Mouse (Mus musculus): ENCODE measurements around the gene Gm498. TPM values are rescaled to one million over a fixed set of nuclear protein-coding genes. Genes with fewer than 3 reads are reported as not detected.

Gm498 gene
- total and polyA plus RNA-seq, 2 experiments from 2014 or later, result not detected

DNA sequence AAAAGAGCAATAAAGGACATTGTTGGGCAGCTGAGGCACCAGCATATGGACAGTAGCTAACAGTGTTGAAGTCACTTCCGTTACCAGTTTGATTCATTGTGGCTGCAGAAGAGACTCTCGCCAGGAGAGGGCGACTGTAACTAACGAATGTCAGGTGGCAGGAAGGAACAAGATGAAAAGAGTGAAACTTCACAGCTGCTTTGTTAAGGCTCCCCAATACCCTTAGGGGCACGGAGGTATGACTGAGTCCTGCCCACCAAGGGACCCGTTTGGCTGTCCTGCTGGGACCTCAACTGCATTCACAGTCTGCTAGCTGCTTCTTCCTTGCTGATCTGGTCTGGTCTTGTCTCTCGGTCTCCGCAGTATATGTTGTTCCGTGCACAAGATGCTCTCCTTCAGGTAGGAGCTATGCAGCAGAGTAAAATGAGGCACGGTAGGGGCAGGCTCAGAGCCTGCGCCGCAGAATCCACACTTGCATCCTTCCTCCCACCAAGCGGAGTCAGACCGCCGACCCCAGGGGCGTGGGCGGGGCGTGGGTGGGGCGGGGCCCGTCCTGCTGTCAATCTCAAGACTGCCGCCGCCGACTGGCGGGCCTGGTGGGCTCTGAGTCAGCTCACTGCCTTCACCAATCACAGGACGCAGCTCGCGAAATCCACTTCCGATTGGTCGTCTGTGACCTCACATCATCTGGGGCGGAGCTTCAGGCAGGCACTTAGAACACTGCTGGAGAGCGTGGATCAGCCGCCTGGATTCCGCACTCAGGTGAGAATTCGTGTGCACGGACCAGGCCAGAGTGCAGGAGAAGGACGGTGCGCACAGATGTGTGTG lies 36.9 kb upstream of the Gm498 start:
- H3K9ac ChIP-seq, result peak overlapping the region; percentile 65
- H3K4me2 ChIP-seq (ENCODE audit: low read depth), result peak overlapping the region; percentile 84
- H3K4me1 ChIP-seq (ENCODE audit: insufficient read depth), result peaks cover 30% of the 10 kb centered on the region
- H3K27ac ChIP-seq (ENCODE audit: low read depth, low read length), result peak overlapping the region; percentile 84
- no peaks in the 10 kb centered on the region; the same call in 1 of the 2 replicates for H3K36me3 ChIP-seq (ENCODE audit: insufficient read depth)
- peak; percentile 94 for TF ChIP-seq CTCF (IDR thresholded peaks at IDR 0.05; ENCODE audit: low read depth)
- no peaks in the 10 kb centered on the region for H3K9me3 ChIP-seq (ENCODE audit: low read length)
- peak overlapping the region; percentile 57 for H3K4me3 ChIP-seq (ENCODE audit: low read depth, low read length)
- ATAC-seq (peak; percentile 98), DNase-seq (peak; percentile 99)
- WGBS, result under 1% methylated on average over 37 of the region's 37 CpGs
- no peaks in the 10 kb centered on the region for H3K27me3 ChIP-seq (ENCODE audit: insufficient read depth, low read length)

DNA sequence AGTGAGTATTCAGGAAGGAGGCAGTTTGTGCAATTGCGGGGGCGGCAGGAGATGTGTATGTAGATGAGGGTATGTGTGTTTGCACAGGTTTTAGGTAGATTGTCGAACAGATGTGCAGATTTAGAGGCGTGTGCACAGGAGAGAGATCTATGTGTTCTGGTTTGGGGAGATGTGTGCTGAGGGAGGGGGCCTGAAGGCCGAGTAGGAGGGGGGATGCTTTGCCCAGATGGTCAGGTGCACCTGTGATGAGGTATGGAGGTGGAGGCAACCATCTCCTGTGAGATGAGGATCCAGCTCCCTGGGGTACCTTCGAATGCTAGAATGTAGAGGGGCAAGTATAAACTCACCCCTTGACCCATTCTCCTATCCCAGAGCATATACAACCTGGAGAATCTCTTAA lies 36.2 kb upstream of the Gm498 start:
- WGBS, result 7% methylated on average over 6 of the region's 6 CpGs

DNA sequence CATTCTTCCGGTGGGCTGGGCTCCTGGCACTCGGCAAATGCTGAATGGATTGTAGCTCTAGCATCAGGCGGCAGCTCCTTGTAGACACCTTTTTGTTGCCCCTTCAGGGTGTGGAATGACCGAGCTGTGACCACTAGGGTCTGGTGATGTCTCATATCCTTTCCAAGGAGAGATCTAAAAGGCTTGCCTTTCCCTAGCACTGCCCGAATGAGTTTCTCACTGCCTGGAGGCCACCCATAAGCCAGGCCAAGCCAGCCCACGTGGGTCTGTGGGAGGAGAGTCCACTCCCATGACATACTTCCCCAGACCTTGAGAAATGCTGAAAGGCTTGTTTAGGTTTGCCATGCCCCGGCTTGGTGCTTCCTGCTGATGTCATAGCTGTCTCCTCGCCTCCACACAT lies 34.4 kb upstream of the Gm498 start:
- WGBS, result 80% methylated on average over 8 of the region's 8 CpGs
- no peaks in the 10 kb centered on the region for H3K9me3 ChIP-seq (ENCODE audit: low read length)

More for the DNA sequence above, 36.2 kb upstream of the Gm498 start:
- DNase-seq (no peak), ATAC-seq (peak; percentile 12)
- no peak for TF ChIP-seq CTCF (IDR thresholded peaks at IDR 0.05; ENCODE audit: low read depth)
- H3K27me3 ChIP-seq (ENCODE audit: insufficient read depth, low read length), result no peaks in the 10 kb centered on the region
- peak overlapping the region; percentile 66 for H3K27ac ChIP-seq (ENCODE audit: low read depth, low read length)
- H3K4me2 ChIP-seq (ENCODE audit: low read depth), result peak overlapping the region; percentile 84
- peak overlapping the region; percentile 57 for H3K4me3 ChIP-seq (ENCODE audit: low read depth, low read length)
- no peaks in the 10 kb centered on the region; the same call in 1 of the 2 replicates for H3K36me3 ChIP-seq (ENCODE audit: insufficient read depth)
- peak overlapping the region; percentile 65 for H3K9ac ChIP-seq
- H3K9me3 ChIP-seq (ENCODE audit: low read length), result no peaks in the 10 kb centered on the region
- peaks cover 34% of the 10 kb centered on the region for H3K4me1 ChIP-seq (ENCODE audit: insufficient read depth)

DNA sequence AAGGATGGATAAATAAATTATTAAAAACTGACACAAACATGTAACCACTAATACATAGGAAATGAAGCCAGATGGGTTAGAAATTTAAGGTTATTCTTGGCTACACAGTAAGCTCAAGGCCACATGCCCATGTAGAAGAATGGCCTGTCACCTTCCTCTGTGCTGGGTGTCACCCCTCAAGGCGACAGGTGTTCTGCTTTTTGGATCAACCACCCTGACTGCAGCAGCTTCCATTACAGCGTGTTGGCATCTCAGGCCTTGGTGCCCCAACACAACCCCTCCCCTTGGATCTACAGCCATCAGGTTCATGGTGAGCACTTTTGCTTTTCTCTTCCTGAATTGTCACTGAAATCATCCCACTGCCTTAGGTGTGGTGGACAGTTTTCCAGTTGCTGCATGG lies 34.0 kb upstream of the Gm498 start:
- Histone ChIP-seq H3K9me3 (ENCODE audit: low read length) (no peaks in the 10 kb centered on the region), H3K27me3 (ENCODE audit: insufficient read depth, low read length) (no peaks in the 10 kb centered on the region), H3K4me2 (ENCODE audit: low read depth) (no peak overlapping the region), H3K27ac (ENCODE audit: low read depth, low read length) (no peak overlapping the region), H3K4me3 (ENCODE audit: low read depth, low read length) (no peak overlapping the region), H3K4me1 (ENCODE audit: insufficient read depth) (peaks cover 34% of the 10 kb centered on the region), H3K9ac (no peak overlapping the region), H3K36me3 (ENCODE audit: insufficient read depth) (peaks cover 7% of the 10 kb centered on the region)
- no peak for TF ChIP-seq CTCF (IDR thresholded peaks at IDR 0.05; ENCODE audit: low read depth)
- ATAC-seq (no peak), DNase-seq (no peak)
- WGBS, result 92% methylated on average over 2 of the region's 2 CpGs

More for the DNA sequence above, 34.4 kb upstream of the Gm498 start:
- ATAC-seq (no peak), DNase-seq (no peak)
- no peak for TF ChIP-seq CTCF (IDR thresholded peaks at IDR 0.05; ENCODE audit: low read depth)
- Histone ChIP-seq H3K27ac (ENCODE audit: low read depth, low read length) (no peak overlapping the region), H3K36me3 (ENCODE audit: insufficient read depth) (peaks cover 3% of the 10 kb centered on the region), H3K4me2 (ENCODE audit: low read depth) (0 out of 2 replicates have a peak overlapping the region, but pooled peaks have one; percentile 84), H3K4me1 (ENCODE audit: insufficient read depth) (peaks cover 34% of the 10 kb centered on the region), H3K9ac (no peak overlapping the region), H3K4me3 (ENCODE audit: low read depth, low read length) (no peak overlapping the region), H3K27me3 (ENCODE audit: insufficient read depth, low read length) (no peaks in the 10 kb centered on the region)

DNA sequence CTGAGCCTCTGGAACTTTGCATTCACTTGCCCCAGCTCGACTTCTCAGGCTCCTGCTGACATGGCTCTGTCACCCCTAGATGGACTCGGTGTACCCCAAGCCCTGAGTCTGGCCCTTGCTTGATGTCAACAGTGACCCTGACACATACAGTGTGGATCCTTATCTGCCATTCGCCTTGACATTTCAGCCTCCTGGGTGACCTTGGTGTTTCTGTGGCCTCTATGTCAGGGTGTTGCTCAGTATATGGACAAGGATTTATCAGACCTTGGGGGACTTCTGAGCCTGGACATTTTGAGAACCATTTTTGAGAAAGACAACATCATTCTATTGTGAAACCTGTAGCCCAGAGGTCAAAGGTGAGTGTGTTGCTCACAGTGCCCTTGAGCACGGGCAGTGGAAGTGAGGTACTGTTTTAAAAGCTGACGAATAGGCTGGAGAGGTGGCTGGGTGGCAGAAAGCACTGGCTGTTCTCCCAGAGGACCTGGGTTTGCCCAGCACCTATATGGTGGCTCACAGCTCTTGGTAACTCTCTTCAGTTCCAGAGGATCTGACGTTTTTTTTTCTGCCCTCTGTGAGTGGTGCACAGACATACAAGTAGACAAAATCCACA lies 33.0 kb upstream of the Gm498 start:
- H3K4me1 ChIP-seq (ENCODE audit: insufficient read depth), result peaks cover 34% of the 10 kb centered on the region
- H3K9ac ChIP-seq, result no peak overlapping the region
- no peak overlapping the region for H3K27ac ChIP-seq (ENCODE audit: low read depth, low read length)
- H3K36me3 ChIP-seq (ENCODE audit: insufficient read depth), result peaks cover 17% of the 10 kb centered on the region
- no peaks in the 10 kb centered on the region for H3K27me3 ChIP-seq (ENCODE audit: insufficient read depth, low read length)
- ATAC-seq (no peak), DNase-seq (no peak)
- 81% methylated on average over 6 of the region's 6 CpGs for WGBS
- no peaks in the 10 kb centered on the region for H3K9me3 ChIP-seq (ENCODE audit: low read length)
- TF ChIP-seq CTCF (IDR thresholded peaks at IDR 0.05; ENCODE audit: low read depth), result no peak
- no peak overlapping the region for H3K4me2 ChIP-seq (ENCODE audit: low read depth)
- no peak overlapping the region for H3K4me3 ChIP-seq (ENCODE audit: low read depth, low read length)

DNA sequence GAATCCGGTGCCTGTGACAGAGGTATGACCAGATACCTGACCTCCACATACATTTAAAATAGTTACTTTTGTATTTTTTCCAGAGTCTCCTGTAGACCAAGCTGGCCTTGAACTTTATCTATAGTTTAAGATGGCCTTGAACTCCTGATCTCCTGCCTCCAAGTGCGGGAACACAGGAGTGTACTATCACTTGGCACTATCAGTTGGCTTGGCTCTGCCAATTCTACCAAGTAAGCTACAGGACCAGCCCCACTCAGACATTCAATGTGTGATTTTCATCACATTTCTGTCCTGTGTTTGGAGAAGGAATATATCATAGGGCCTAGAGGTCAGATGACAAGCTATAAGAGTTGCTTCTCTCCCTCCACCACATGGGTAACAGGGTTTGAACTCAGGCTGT lies 32.3 kb upstream of the Gm498 start:
- WGBS, result 95% methylated on average over 2 of the region's 2 CpGs
- Histone ChIP-seq H3K4me2 (ENCODE audit: low read depth) (no peak overlapping the region), H3K9ac (no peak overlapping the region), H3K36me3 (ENCODE audit: insufficient read depth) (peaks cover 21% of the 10 kb centered on the region), H3K27ac (ENCODE audit: low read depth, low read length) (no peak overlapping the region), H3K4me1 (ENCODE audit: insufficient read depth) (peaks cover 34% of the 10 kb centered on the region), H3K9me3 (ENCODE audit: low read length) (no peaks in the 10 kb centered on the region), H3K27me3 (ENCODE audit: insufficient read depth, low read length) (no peaks in the 10 kb centered on the region), H3K4me3 (ENCODE audit: low read depth, low read length) (no peak overlapping the region)
- no peak for TF ChIP-seq CTCF (IDR thresholded peaks at IDR 0.05; ENCODE audit: low read depth)
- ATAC-seq, result no peak
- no peak for DNase-seq

DNA sequence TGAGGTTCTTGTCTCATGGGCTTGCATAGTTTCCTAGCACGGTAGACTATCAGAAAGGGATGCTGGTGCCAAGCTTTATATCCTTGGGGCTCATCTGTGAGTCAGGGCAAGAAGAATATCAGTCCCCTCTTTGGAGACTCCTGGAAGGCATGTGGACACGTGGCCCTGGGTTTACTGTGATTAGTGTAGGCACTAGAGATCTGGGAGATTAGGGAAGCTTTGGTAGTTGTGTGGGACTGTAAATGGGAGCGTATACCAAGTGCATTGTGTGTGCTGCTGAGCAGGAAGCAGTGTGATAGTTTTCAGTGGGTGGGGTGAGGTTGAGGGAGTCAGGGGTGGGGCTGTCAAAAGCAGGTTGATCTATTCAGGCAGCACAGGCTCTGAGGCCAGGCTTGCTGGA lies 31.7 kb upstream of the Gm498 start:
- WGBS, result 73% methylated on average over 3 of the region's 3 CpGs
- H3K36me3 ChIP-seq (ENCODE audit: insufficient read depth), result peaks cover 26% of the 10 kb centered on the region
- no peaks in the 10 kb centered on the region for H3K27me3 ChIP-seq (ENCODE audit: insufficient read depth, low read length)
- no peak for ATAC-seq
- H3K4me2 ChIP-seq (ENCODE audit: low read depth), result no peak overlapping the region
- DNase-seq, result no peak
- no peak for TF ChIP-seq CTCF (IDR thresholded peaks at IDR 0.05; ENCODE audit: low read depth)
- H3K9ac ChIP-seq, result no peak overlapping the region
- H3K27ac ChIP-seq (ENCODE audit: low read depth, low read length), result no peak overlapping the region
- H3K4me1 ChIP-seq (ENCODE audit: insufficient read depth), result peaks cover 34% of the 10 kb centered on the region
- H3K4me3 ChIP-seq (ENCODE audit: low read depth, low read length), result no peak overlapping the region
- no peaks in the 10 kb centered on the region for H3K9me3 ChIP-seq (ENCODE audit: low read length)

Data from forebrain, postnatal 0 days (tissue).